Mouse (Mus musculus) embryonic facial prominence, embryonic 12.5 days (tissue): ENCODE results near the gene Ush2a. TPM values are rescaled to one million over a fixed set of nuclear protein-coding genes. Genes with fewer than 3 reads are reported as not detected.

ENCODE experiments used
- ATAC-seq: fragments of 200-750 bp; cut with Nextera tagmentation; 2 replicates; pipeline ENCODE4 v1.8.0; 2017; ENCODE audit not compliant: insufficient number of reproducible peaks, insufficient read depth, low FRiP score, low TSS enrichment
- H3K27ac ChIP-seq: fragments of 300-500 bp; sonication (generic); 2 replicates; pipeline ENCODE4 v1.5.1; 2016; ENCODE audit warnings: mild to moderate bottlenecking
- H3K27me3 ChIP-seq: fragments of 300-500 bp; sonication (generic); 2 replicates; pipeline ENCODE4 v1.6.1; 2016; ENCODE audit warnings: mild to moderate bottlenecking, moderate library complexity
- H3K36me3 ChIP-seq: fragments of 300-500 bp; sonication (generic); 2 replicates; pipeline ENCODE4 v1.6.1; 2016; ENCODE audit warnings: mild to moderate bottlenecking
- H3K4me1 ChIP-seq: fragments of 300-500 bp; sonication (generic); 2 replicates; pipeline ENCODE4 v1.6.1; 2016
- H3K4me2 ChIP-seq: fragments of 300-500 bp; sonication (generic); replicated peaks from 2 replicates; pipeline ENCODE4 v1.6.1; 2016; ENCODE audit warnings: mild to moderate bottlenecking, moderate library complexity
- H3K4me3 ChIP-seq: fragments of 300-500 bp; sonication (generic); 2 replicates; pipeline ENCODE4 v1.5.1; 2016; ENCODE audit warnings: mild to moderate bottlenecking
- H3K9ac ChIP-seq: fragments of 300-500 bp; sonication (generic); 2 replicates; pipeline ENCODE4 v1.6.1; 2016; ENCODE audit warnings: mild to moderate bottlenecking, moderate library complexity
- H3K9me3 ChIP-seq: fragments of 300-500 bp; sonication (generic); 2 replicates; pipeline ENCODE4 v1.6.1; 2016; ENCODE audit warnings: mild to moderate bottlenecking, moderate library complexity
- WGBS: fragments of 180-500 bp; shearing (Covaris S2); methylation state at CpG from one replicate; pipeline ENCODE4 v1.1.7; 2016; 5-methylcytosine and 5-hydroxymethylcytosine counted together
- polyA plus RNA-seq: library from polyadenylated mRNA; unstranded; fragments of >200 nt; fragmentation: Nextera tagmentation; extraction: Ambion mirVana; gene quantifications from 2 replicates; pipeline ENCODE4 v1.2.1, GENCODE M21; 2016

Gene Ush2a
- polyA plus RNA-seq, 1 experiment from 2014 or later: 0.05 TPM

- no peaks in the 10 kb centered on the region for H3K36me3 ChIP-seq
- ATAC-seq: no peak
- no peak overlapping the region for H3K4me3 ChIP-seq
- no peaks in the 10 kb centered on the region for H3K4me1 ChIP-seq
- H3K27me3 ChIP-seq: no peaks in the 10 kb centered on the region
- H3K9ac ChIP-seq: no peak overlapping the region
- no peak overlapping the region for H3K27ac ChIP-seq
- H3K4me2 ChIP-seq: no peak overlapping the region
- WGBS: 89% methylated on average over 10 of the region's 10 CpGs
- no peaks in the 10 kb centered on the region for H3K9me3 ChIP-seq
Observed at GRCm38 (mm10) chr1:188675511-188675863, 413.7 kb downstream of the Ush2a start.

GRCm38 (mm10) chr1:188678189-188678588, 416.4 kb downstream of the Ush2a start:
- no peak overlapping the region for H3K9ac ChIP-seq
- H3K36me3 ChIP-seq: no peaks in the 10 kb centered on the region
- no peaks in the 10 kb centered on the region for H3K27me3 ChIP-seq
- ATAC-seq: no peak
- no peaks in the 10 kb centered on the region for H3K4me1 ChIP-seq
- H3K4me2 ChIP-seq: no peak overlapping the region
- no peak overlapping the region for H3K4me3 ChIP-seq
- 49% methylated on average over 8 of the region's 8 CpGs for WGBS
- no peaks in the 10 kb centered on the region for H3K9me3 ChIP-seq
- H3K27ac ChIP-seq: no peak overlapping the region

DNA sequence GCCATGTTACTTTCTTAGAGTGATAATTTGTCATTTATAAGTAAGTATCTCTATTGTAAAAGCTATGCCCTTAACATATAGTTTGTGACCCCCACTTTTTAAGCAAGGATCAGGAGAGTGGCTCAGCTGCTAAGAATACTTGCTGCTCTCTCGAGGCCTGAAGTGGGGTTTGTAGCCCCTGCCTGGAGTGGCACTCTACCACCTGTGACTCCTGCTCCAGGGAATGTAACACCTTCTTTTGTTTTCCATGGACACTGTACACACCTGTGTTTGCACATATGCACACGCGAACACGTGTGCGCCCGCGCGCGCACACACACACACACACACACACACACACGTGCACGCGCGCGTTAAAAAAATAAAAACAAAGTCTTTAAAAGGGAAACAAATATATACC, 424.5 kb downstream of the Ush2a start:
- H3K27me3 ChIP-seq: no peaks in the 10 kb centered on the region
- 98% methylated on average over 14 of the region's 14 CpGs for WGBS

GRCm38 (mm10) chr1:188696295-188696694, 434.5 kb downstream of the Ush2a start:
- H3K36me3 ChIP-seq: no peaks in the 10 kb centered on the region
- no peak overlapping the region for H3K4me2 ChIP-seq
- H3K4me3 ChIP-seq: no peak overlapping the region
- no peaks in the 10 kb centered on the region for H3K4me1 ChIP-seq
- 82% methylated on average over 2 of the region's 2 CpGs for WGBS
- H3K9ac ChIP-seq: no peak overlapping the region
- peaks cover 2% of the 10 kb centered on the region; the same call in 1 of the 2 replicates for H3K9me3 ChIP-seq
- ATAC-seq: no peak
- no peak overlapping the region for H3K27ac ChIP-seq
- no peaks in the 10 kb centered on the region for H3K27me3 ChIP-seq

More for the DNA sequence above, 424.5 kb downstream of the Ush2a start:
- H3K9me3 ChIP-seq: peaks cover 3% of the 10 kb centered on the region; the same call in 1 of the 2 replicates
- H3K27ac ChIP-seq: no peak overlapping the region
- H3K9ac ChIP-seq: no peak overlapping the region
- H3K4me1 ChIP-seq: no peaks in the 10 kb centered on the region
- no peaks in the 10 kb centered on the region for H3K36me3 ChIP-seq
- H3K4me3 ChIP-seq: no peak overlapping the region
- no peak overlapping the region for H3K4me2 ChIP-seq
- no peak for ATAC-seq

GRCm38 (mm10) chr1:188708176-188708575, 446.4 kb downstream of the Ush2a start:
- H3K9ac ChIP-seq: no peak overlapping the region
- H3K4me3 ChIP-seq: no peak overlapping the region
- no peaks in the 10 kb centered on the region for H3K9me3 ChIP-seq
- no peak for ATAC-seq
- H3K4me1 ChIP-seq: no peaks in the 10 kb centered on the region
- H3K27ac ChIP-seq: no peak overlapping the region
- H3K4me2 ChIP-seq: no peak overlapping the region
- no peaks in the 10 kb centered on the region for H3K27me3 ChIP-seq
- 80% methylated on average over 4 of the region's 4 CpGs for WGBS
- no peaks in the 10 kb centered on the region for H3K36me3 ChIP-seq

DNA sequence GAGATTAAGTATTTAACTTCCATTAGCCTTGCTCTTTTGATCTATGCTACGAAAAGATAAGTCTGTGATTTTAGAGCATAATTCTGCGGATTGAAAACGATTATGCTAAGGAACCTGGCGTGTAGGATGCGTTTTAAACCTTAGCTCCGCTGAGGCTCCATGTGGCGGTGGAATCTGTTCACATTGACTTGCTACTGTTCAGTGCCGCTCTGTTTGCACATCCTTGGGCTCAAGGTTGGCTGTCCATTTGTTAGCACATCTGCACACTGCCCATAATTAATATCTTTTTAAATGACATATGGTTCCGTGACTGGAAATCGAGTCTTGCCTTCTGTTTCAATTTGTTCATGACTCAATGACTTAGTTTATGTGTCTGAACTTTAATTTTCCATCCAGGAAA, 446.9 kb downstream of the Ush2a start:
- Histone ChIP-seq H3K27ac (no peak overlapping the region), H3K9me3 (no peaks in the 10 kb centered on the region), H3K4me1 (no peaks in the 10 kb centered on the region), H3K27me3 (no peaks in the 10 kb centered on the region), H3K4me2 (no peak overlapping the region), H3K4me3 (no peak overlapping the region), H3K9ac (no peak overlapping the region), H3K36me3 (no peaks in the 10 kb centered on the region)
- no peak for ATAC-seq
- 91% methylated on average over 10 of the region's 10 CpGs for WGBS

- Histone ChIP-seq H3K27me3 (no peaks in the 10 kb centered on the region), H3K27ac (no peak overlapping the region), H3K36me3 (no peaks in the 10 kb centered on the region), H3K4me1 (no peaks in the 10 kb centered on the region), H3K9ac (no peak overlapping the region), H3K4me2 (no peak overlapping the region), H3K9me3 (no peaks in the 10 kb centered on the region), H3K4me3 (no peak overlapping the region)
- ATAC-seq: no peak
- WGBS: 89% methylated on average over 18 of the region's 18 CpGs
Observed at GRCm38 (mm10) chr1:188714131-188714530, 452.3 kb downstream of the Ush2a start.

DNA sequence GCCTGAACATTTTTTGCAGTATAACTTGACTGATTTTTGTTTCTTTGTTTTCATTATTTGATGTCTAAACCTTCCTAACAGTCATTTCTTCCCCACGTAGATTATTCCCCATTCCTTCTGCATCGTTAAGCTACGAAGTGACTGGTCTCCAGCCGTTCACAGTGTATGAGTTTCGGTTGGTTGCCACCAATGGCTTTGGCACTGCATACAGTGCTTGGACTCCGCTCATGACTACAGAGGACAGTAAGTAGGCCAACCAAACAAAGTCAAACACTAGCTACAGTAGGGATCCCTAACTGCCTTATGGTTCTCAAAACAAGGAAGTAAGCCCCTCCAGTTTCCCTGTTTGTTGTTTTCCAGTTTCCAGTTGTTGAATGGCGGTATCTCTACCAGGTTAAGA, 453.1 kb downstream of the Ush2a start:
- Histone ChIP-seq H3K27ac (no peak overlapping the region), H3K36me3 (no peaks in the 10 kb centered on the region), H3K27me3 (no peaks in the 10 kb centered on the region), H3K9ac (no peak overlapping the region), H3K9me3 (no peaks in the 10 kb centered on the region), H3K4me2 (no peak overlapping the region), H3K4me3 (no peak overlapping the region), H3K4me1 (no peaks in the 10 kb centered on the region)
- no peak for ATAC-seq
- WGBS: 94% methylated on average over 7 of the region's 7 CpGs

- 84% methylated on average over 3 of the region's 3 CpGs for WGBS
- Histone ChIP-seq H3K9ac (no peak overlapping the region), H3K4me1 (no peaks in the 10 kb centered on the region), H3K27ac (no peak overlapping the region), H3K9me3 (no peaks in the 10 kb centered on the region), H3K36me3 (no peaks in the 10 kb centered on the region), H3K4me3 (no peak overlapping the region), H3K4me2 (no peak overlapping the region), H3K27me3 (no peaks in the 10 kb centered on the region)
- no peak for ATAC-seq
Observed at GRCm38 (mm10) chr1:188716886-188717285, 455.1 kb downstream of the Ush2a start.

DNA sequence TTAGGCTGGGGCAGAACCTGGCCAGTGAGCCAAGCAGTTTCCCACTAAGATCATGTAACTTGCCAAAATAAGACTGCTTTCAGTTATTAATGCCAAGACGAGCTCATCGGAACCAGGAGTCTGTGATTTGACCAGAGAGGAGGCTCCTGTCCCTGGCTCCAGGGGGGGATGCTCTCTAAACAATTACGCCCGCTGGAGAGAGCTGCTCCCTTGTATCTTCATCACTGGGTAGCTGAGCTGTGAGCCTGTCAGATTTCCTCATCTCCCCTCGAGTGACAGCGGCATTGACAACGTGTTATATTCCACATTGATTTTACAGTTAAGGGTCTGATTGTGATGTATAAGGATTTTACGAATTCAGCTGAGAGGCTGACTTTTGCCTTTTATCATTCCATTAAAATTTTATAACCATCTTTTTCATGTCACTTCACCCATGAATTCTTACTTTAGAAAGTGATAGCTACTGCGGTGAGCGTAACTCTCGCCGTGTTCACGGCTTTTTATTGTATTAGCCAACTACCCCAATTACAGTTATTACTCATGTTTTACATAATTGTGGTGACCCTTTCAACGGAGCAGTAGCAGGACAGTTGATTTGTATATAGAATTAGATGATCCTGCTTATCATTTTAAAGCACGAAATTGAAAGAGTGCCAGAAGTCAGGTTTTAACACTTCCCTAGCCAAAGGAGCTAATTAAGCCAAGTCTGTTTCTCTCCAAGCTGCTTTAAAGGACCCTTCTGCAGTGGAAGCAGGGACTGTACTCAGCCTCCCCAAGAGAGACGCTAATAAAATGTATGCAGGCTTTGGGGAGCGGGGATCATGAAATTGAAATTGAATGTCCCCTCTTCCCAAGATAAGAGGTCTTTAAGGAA, 463.5 kb downstream of the Ush2a start:
- Histone ChIP-seq H3K9ac (no peak overlapping the region), H3K27me3 (no peaks in the 10 kb centered on the region; the same call in 1 of the 2 replicates), H3K4me2 (no peak overlapping the region), H3K4me1 (no peaks in the 10 kb centered on the region), H3K4me3 (no peak overlapping the region), H3K36me3 (no peaks in the 10 kb centered on the region), H3K27ac (no peak overlapping the region), H3K9me3 (no peaks in the 10 kb centered on the region)
- ATAC-seq: no peak
- WGBS: 71% methylated on average over 17 of the region's 17 CpGs

- H3K27me3 ChIP-seq: no peaks in the 10 kb centered on the region; the same call in 1 of the 2 replicates
- no peak overlapping the region for H3K4me2 ChIP-seq
- ATAC-seq: no peak
- no peak overlapping the region for H3K4me3 ChIP-seq
- H3K27ac ChIP-seq: no peak overlapping the region
- no peaks in the 10 kb centered on the region for H3K4me1 ChIP-seq
- H3K36me3 ChIP-seq: no peaks in the 10 kb centered on the region
- WGBS: 44% methylated on average over 6 of the region's 6 CpGs
- no peaks in the 10 kb centered on the region for H3K9me3 ChIP-seq
- H3K9ac ChIP-seq: no peak overlapping the region
Observed at GRCm38 (mm10) chr1:188726937-188727336, 465.1 kb downstream of the Ush2a start.

DNA sequence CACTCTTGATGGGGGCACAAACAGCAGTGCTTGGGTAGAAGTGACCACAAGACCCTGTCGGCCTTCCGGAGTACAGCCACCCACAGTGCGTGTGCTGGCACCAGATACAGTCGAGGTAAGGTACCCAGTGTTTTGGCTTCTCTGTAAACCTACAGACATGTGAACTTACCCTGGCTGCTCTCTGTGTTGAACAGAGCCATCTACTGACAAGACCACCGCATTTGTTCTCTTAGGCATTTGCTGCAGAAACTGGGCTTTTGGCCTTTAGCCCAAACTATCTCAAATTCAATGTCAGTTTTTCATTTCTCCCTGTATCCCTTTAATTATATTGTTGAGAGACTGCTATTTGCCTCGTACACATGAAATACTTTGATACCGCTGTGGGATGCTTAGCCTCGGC, 466.8 kb downstream of the Ush2a start:
- Histone ChIP-seq H3K4me3 (no peak overlapping the region), H3K9me3 (no peaks in the 10 kb centered on the region), H3K4me2 (no peak overlapping the region), H3K27me3 (no peaks in the 10 kb centered on the region; the same call in 1 of the 2 replicates), H3K36me3 (no peaks in the 10 kb centered on the region), H3K4me1 (no peaks in the 10 kb centered on the region), H3K27ac (no peak overlapping the region), H3K9ac (no peak overlapping the region)
- WGBS: 82% methylated on average over 8 of the region's 8 CpGs
- ATAC-seq: 0 out of 2 replicates have a peak, but pooled peaks have one; percentile 28
